Mouse (Mus musculus): Measurements from ENCODE around the gene Pth2. TPM values are rescaled to one million over a fixed set of nuclear protein-coding genes. Genes with fewer than 3 reads are reported as not detected.

The Pth2 gene
- total RNA-seq, 2 experiments from 2014 or later: not detected

Small RNA genes lying within 50 kb of the gene (microRNA-seq; reads per million reads assigned to microRNA genes)
- not detected for gene Mir7055

Other genes with a start within 250 kb of the Pth2 start
- not detected for gene Tsks, start 237.8 kb upstream of the Pth2 start, total RNA-seq (2021)
- gene Cpt1c, start 206.1 kb upstream of the Pth2 start, total RNA-seq (2021): 10 to 100 TPM in 1 of 2 experiments, 1 to 10 TPM in 1; 9.8 to 15.3 TPM
- gene Prmt1, start 194.4 kb upstream of the Pth2 start, total RNA-seq (2021): 100 to 1,000 TPM; 254 to 258 TPM
- gene Irf3, start 183.3 kb upstream of the Pth2 start, total RNA-seq (2021): 10 to 100 TPM; 80.3 to 89.6 TPM
- 10 to 100 TPM; 15.8 to 16.2 TPM for gene Bcl2l12, start 182.3 kb upstream of the Pth2 start, total RNA-seq (2021)
- 10 to 100 TPM; 69.6 to 81.1 TPM for gene Scaf1, start 164.6 kb upstream of the Pth2 start, total RNA-seq (2021)
- gene Rras, start 163.0 kb upstream of the Pth2 start, total RNA-seq (2021): 10 to 100 TPM; 57.6 to 60.2 TPM
- 10 to 100 TPM; 36.9 to 51.9 TPM for gene Prr12, start 128.1 kb upstream of the Pth2 start, total RNA-seq (2021)
- gene Nosip, start 118.6 kb upstream of the Pth2 start, total RNA-seq (2021): 10 to 100 TPM; 39.7 to 45.9 TPM
- 10 to 100 TPM; 18.5 to 20.0 TPM for gene Prrg2, start 118.3 kb upstream of the Pth2 start, total RNA-seq (2021)
- 10 to 100 TPM; 65.2 to 71.2 TPM for gene Rcn3, start 88.8 kb upstream of the Pth2 start, total RNA-seq (2021)
- 100 to 1,000 TPM; 169 to 185 TPM for gene Fcgrt, start 77.1 kb upstream of the Pth2 start, total RNA-seq (2021)
- gene Rps11, start 56.6 kb upstream of the Pth2 start, total RNA-seq (2021): 1,000 to 10,000 TPM; 1,283 to 1,295 TPM
- 1,000 to 10,000 TPM; 1,643 to 1,697 TPM for gene Rpl13a, start 52.2 kb upstream of the Pth2 start, total RNA-seq (2021)
- not detected for gene Gm45713, start 44.8 kb upstream of the Pth2 start, total RNA-seq (2021)
- 10 to 100 TPM in 1 of 2 experiments, 1 to 10 TPM in 1; 9.7 to 18.1 TPM for gene Flt3l, start 44.6 kb upstream of the Pth2 start, total RNA-seq (2021)
- gene Pih1d1, start 26.7 kb upstream of the Pth2 start, total RNA-seq (2021): 10 to 100 TPM; 59.0 to 68.5 TPM
- 10 to 100 TPM; 50.6 to 68.2 TPM for gene Aldh16a1, start 26.4 kb upstream of the Pth2 start, total RNA-seq (2021)
- under 1 TPM; 0.18 to 0.42 TPM for gene Slc17a7, start 17.0 kb upstream of the Pth2 start, total RNA-seq (2021)
- not detected for gene Gfy, start 1.4 kb upstream of the Pth2 start, total RNA-seq (2021)
- under 1 TPM in 1 of 2 experiments, not detected in 1; 0.36 TPM for gene Ccdc155, start 23.9 kb downstream of the Pth2 start, total RNA-seq (2021)
- gene Dkkl1, start 31.2 kb downstream of the Pth2 start, total RNA-seq (2021): under 1 TPM in 1 of 2 experiments, not detected in 1; 0.30 TPM
- gene Tead2, start 34.8 kb downstream of the Pth2 start, total RNA-seq (2021): 10 to 100 TPM; 21.0 to 24.0 TPM
- 10 to 100 TPM; 13.9 to 17.6 TPM for gene Cd37, start 58.1 kb downstream of the Pth2 start, total RNA-seq (2021)
- under 1 TPM in 1 of 2 experiments, not detected in 1; 0.12 TPM for gene Slc6a16, start 60.1 kb downstream of the Pth2 start, total RNA-seq (2021)
- under 1 TPM in 1 of 2 experiments, not detected in 1; 0.42 TPM for gene Slc6a21, start 96.5 kb downstream of the Pth2 start, total RNA-seq (2021)
- gene Trpm4, start 152.8 kb downstream of the Pth2 start, total RNA-seq (2021): 10 to 100 TPM; 15.9 to 26.8 TPM
- 10 to 100 TPM; 10.7 to 47.8 TPM for gene Hrc, start 154.3 kb downstream of the Pth2 start, total RNA-seq (2021)
- 1 to 10 TPM; 1.9 to 3.0 TPM for gene Ppfia3, start 186.0 kb downstream of the Pth2 start, total RNA-seq (2021)
- gene Lin7b, start 189.6 kb downstream of the Pth2 start, total RNA-seq (2021): 1 to 10 TPM in 1 of 2 experiments, under 1 TPM in 1; 0.90 to 2.9 TPM
- gene Snrnp70, start 214.7 kb downstream of the Pth2 start, total RNA-seq (2021): 100 to 1,000 TPM; 208 to 341 TPM
- 1 to 10 TPM in 1 of 2 experiments, under 1 TPM in 1; 0.75 to 2.6 TPM for gene Kcna7, start 224.7 kb downstream of the Pth2 start, total RNA-seq (2021)
- under 1 TPM; 0.12 to 0.33 TPM for gene Ntf5, start 232.7 kb downstream of the Pth2 start, total RNA-seq (2021)
- not detected for gene Lhb, start 239.8 kb downstream of the Pth2 start, total RNA-seq (2021)